ENCODE assay signal across 32 mouse cellular contexts in the genomic region with DNA sequence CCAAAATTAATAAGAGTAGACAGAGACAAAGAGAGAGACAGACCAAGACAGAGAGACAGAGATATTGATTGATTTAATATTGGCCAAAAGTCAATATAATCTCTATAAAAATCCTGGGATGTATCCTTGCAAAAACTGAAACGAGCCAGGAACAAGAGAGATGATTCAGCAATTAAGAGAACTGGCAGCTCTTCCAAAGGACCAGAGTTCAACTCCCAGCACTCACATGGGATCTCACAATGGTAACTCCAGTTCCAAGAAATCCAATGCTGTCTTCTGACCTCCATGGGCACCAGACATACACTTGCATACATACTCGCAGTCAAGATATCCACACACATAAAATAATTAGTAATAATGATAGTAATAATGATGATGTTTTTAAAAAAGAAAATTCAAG. TPM values are rescaled to one million over a fixed set of nuclear protein-coding genes. Genes with fewer than 3 reads are reported as not detected.
"Had no signal": no experiment of that assay in that cellular context is flagged by ENCODE, and none has a peak within 500 bp of the region (broad histone marks: within the 10 kb centered on the region; RNA-seq: fewer than 3 reads in every experiment).

No protein-coding gene starts in this region.

- H3K27ac ChIP-seq: limb, embryonic 10.5 days; limb, embryonic 12.5 days; limb, embryonic 13.5 days; limb, embryonic 15.5 days; liver, embryonic 13.5 days; liver, embryonic 14.5 days; liver, embryonic 15.5 days; lung, embryonic 15.5 days; macrophage; midbrain, embryonic 10.5 days; midbrain, embryonic 12.5 days; midbrain, embryonic 13.5 days; midbrain, embryonic 15.5 days; neural tube, embryonic 12.5 days had no signal

- H3K4me3 ChIP-seq: limb, embryonic 10.5 days; limb, embryonic 12.5 days; limb, embryonic 13.5 days; limb, embryonic 15.5 days; liver, embryonic 13.5 days; liver, embryonic 15.5 days; lung, embryonic 15.5 days; megakaryocyte, embryonic 14.5 days; midbrain, embryonic 10.5 days; midbrain, embryonic 12.5 days; midbrain, embryonic 13.5 days; midbrain, embryonic 15.5 days; myocyte; neural tube, embryonic 12.5 days had no signal

- ATAC-seq: liver, postnatal 0 days; lung, postnatal 0 days; midbrain, embryonic 13.5 days; midbrain, embryonic 15.5 days; midbrain, embryonic 16.5 days had no signal

- H3K27me3 ChIP-seq: limb, embryonic 12.5 days; limb, embryonic 13.5 days; limb, embryonic 15.5 days; liver, embryonic 13.5 days; liver, embryonic 15.5 days; lung, embryonic 15.5 days; midbrain, embryonic 12.5 days; midbrain, embryonic 13.5 days; midbrain, embryonic 15.5 days; neural tube, embryonic 12.5 days had no signal

- H3K9me3 ChIP-seq: limb, embryonic 10.5 days; limb, embryonic 12.5 days; limb, embryonic 13.5 days; limb, embryonic 15.5 days; liver, embryonic 13.5 days; liver, embryonic 15.5 days; lung, embryonic 15.5 days; megakaryocyte, embryonic 14.5 days; midbrain, embryonic 10.5 days; midbrain, embryonic 12.5 days; midbrain, embryonic 13.5 days; midbrain, embryonic 15.5 days; neural tube, embryonic 12.5 days had no signal

- H3K9ac ChIP-seq: limb, embryonic 12.5 days; limb, embryonic 13.5 days; limb, embryonic 15.5 days; liver, embryonic 13.5 days; liver, embryonic 14.5 days; liver, embryonic 15.5 days; liver, postnatal 0 days; lung, embryonic 14.5 days; lung, embryonic 15.5 days; midbrain, embryonic 12.5 days; midbrain, embryonic 13.5 days; midbrain, embryonic 15.5 days; neural tube, embryonic 12.5 days had no signal

- H3K4me1 ChIP-seq: limb, embryonic 10.5 days; limb, embryonic 12.5 days; limb, embryonic 13.5 days; limb, embryonic 15.5 days; liver, embryonic 13.5 days; liver, embryonic 15.5 days; lung, embryonic 15.5 days; midbrain, embryonic 10.5 days; midbrain, embryonic 12.5 days; midbrain, embryonic 13.5 days; midbrain, embryonic 15.5 days; neural tube, embryonic 12.5 days had no signal

- H3K4me2 ChIP-seq: limb, embryonic 12.5 days; limb, embryonic 13.5 days; limb, embryonic 15.5 days; liver, embryonic 11.5 days; liver, embryonic 13.5 days; liver, embryonic 15.5 days; lung, embryonic 14.5 days; lung, embryonic 15.5 days; midbrain, embryonic 11.5 days; midbrain, embryonic 12.5 days; midbrain, embryonic 13.5 days; midbrain, embryonic 15.5 days; neural tube, embryonic 12.5 days had no signal

- H3K36me3 ChIP-seq: limb, embryonic 10.5 days; limb, embryonic 12.5 days; limb, embryonic 13.5 days; limb, embryonic 15.5 days; liver, embryonic 13.5 days; liver, embryonic 15.5 days; lung, embryonic 15.5 days; midbrain, embryonic 10.5 days; midbrain, embryonic 12.5 days; midbrain, embryonic 13.5 days; midbrain, embryonic 15.5 days; neural tube, embryonic 12.5 days had no signal

- DNase-seq: left cerebral cortex, postnatal 4 days; liver; liver, embryonic 13.5 days; liver, postnatal 0 days; lung, adult 18-20 months; lung, adult 2 months; lung, embryonic 14.5 days; lung, postnatal 10 days; lung, postnatal 14 days; lung, postnatal 36 days; lung, postnatal 4 days; midbrain, embryonic 14.5 days had no signal

RNA-seq across cellular contexts. Expression of a gene that starts 8.9 kb away (rescaled TPM):
- total RNA-seq: megakaryocyte-erythroid progenitor cell, adult 5-6 weeks had no signal
- polyA plus RNA-seq: macrophage had no signal
